Mouse (Mus musculus) kidney, postnatal 36 days (tissue): ENCODE measurements at regions not wholly inside any gene's neighbourhood (a gene's known extent, or its start where the extent isn't known, plus 50 kb on each side); places are given as distances from the start of the nearest gene placed in this dataset.

ENCODE experiments used
- DNase-seq, 2 experiments: peaks; one replicate each; pipeline ENCODE4 v3.0.0; 2021 to 2022; ENCODE audit warnings: mixed read lengths in 2 of 2

GRCm38 (mm10) chr9:62220451-62220850 is 61.6 kb downstream of the Spesp1 start:
- no peak for DNase-seq

GRCm38 (mm10) chr9:62215151-62215859 is 66.7 kb downstream of the Spesp1 start:
- DNase-seq: no peak

GRCm38 (mm10) chr9:62214546-62214945 is 67.5 kb downstream of the Spesp1 start:
- no peak for DNase-seq

- no peak for DNase-seq
These were observed 69.4 kb downstream of the Spesp1 start for GRCm38 (mm10) chr9:62212615-62213014.

- DNase-seq: no peak
These were observed 71.2 kb downstream of the Spesp1 start for GRCm38 (mm10) chr9:62210815-62211214.

GRCm38 (mm10) chr9:62208436-62208835 is 73.6 kb downstream of the Spesp1 start:
- DNase-seq: no peak

- peak; percentile 23 to 31 for DNase-seq
These were observed 76.7 kb downstream of the Spesp1 start for GRCm38 (mm10) chr9:62205264-62205663.

- no peak for DNase-seq
These were observed 78.5 kb downstream of the Spesp1 start for GRCm38 (mm10) chr9:62203556-62203955.

GRCm38 (mm10) chr9:62202331-62202730 is 79.7 kb downstream of the Spesp1 start:
- no peak for DNase-seq

- DNase-seq: no peak
These were observed 75.0 kb upstream of the Glce start for GRCm38 (mm10) chr9:62197486-62197885.

- DNase-seq: no peak
These were observed 70.0 kb upstream of the Glce start for GRCm38 (mm10) chr9:62192424-62192892.

- DNase-seq: no peak
These were observed 68.0 kb upstream of the Glce start for GRCm38 (mm10) chr9:62190474-62190873.

GRCm38 (mm10) chr9:62188835-62189234 is 66.4 kb upstream of the Glce start:
- peak in 1 of 2 experiments; percentile 21 for DNase-seq

GRCm38 (mm10) chr9:62188379-62188778 is 65.9 kb upstream of the Glce start:
- no peak for DNase-seq

GRCm38 (mm10) chr9:62186886-62187285 is 64.4 kb upstream of the Glce start:
- no peak for DNase-seq

- DNase-seq: no peak
These were observed 63.2 kb upstream of the Glce start for GRCm38 (mm10) chr9:62185516-62186280.

- no peak for DNase-seq
These were observed 58.9 kb upstream of the Glce start for GRCm38 (mm10) chr9:62181182-62181830.

GRCm38 (mm10) chr9:62180456-62181181 is 58.2 kb upstream of the Glce start:
- peak in 1 of 2 experiments; percentile 13 for DNase-seq

- DNase-seq: no peak
These were observed 52.2 kb upstream of the Glce start for GRCm38 (mm10) chr9:62174651-62175050.
